Mouse (Mus musculus) midbrain, embryonic 15.5 days (tissue): ENCODE results near the gene Gatad2b. TPM values are rescaled to one million over a fixed set of nuclear protein-coding genes. Genes with fewer than 3 reads are reported as not detected.
A peak's percentile ranks its signal among the peaks of the same experiment; 100 is the strongest.

Experiments
- ATAC-seq: fragments of 200-750 bp; cut with Nextera tagmentation; replicated peaks from 2 replicates; pipeline ENCODE4 v1.8.0; 2017; ENCODE audit warnings: moderate TSS enrichment
- H3K27ac ChIP-seq: fragments of 300-500 bp; sonication (generic); 2 replicates; pipeline ENCODE4 v1.5.1; 2015; ENCODE audit warnings: mild to moderate bottlenecking, inconsistent platforms
- H3K27me3 ChIP-seq: fragments of 300-500 bp; sonication (generic); replicated peaks from 2 replicates; pipeline ENCODE4 v1.6.1; 2015; ENCODE audit warnings: inconsistent platforms
- H3K36me3 ChIP-seq: fragments of 300-500 bp; sonication (generic); replicated peaks from 2 replicates; pipeline ENCODE4 v1.6.1; 2015; ENCODE audit warnings: inconsistent platforms
- H3K4me1 ChIP-seq: fragments of 300-500 bp; sonication (generic); 2 replicates; pipeline ENCODE4 v1.6.1; 2015; ENCODE audit warnings: inconsistent platforms
- H3K4me2 ChIP-seq: fragments of 300-500 bp; sonication (generic); 2 replicates; pipeline ENCODE4 v1.6.1; 2015; ENCODE audit warnings: inconsistent platforms, mild to moderate bottlenecking, moderate library complexity
- H3K4me3 ChIP-seq: fragments of 300-500 bp; sonication (generic); 2 replicates; pipeline ENCODE4 v1.5.1; 2015; ENCODE audit warnings: mild to moderate bottlenecking, inconsistent platforms
- H3K9ac ChIP-seq: fragments of 300-500 bp; sonication (generic); 2 replicates; pipeline ENCODE4 v1.6.1; 2015; ENCODE audit warnings: mild to moderate bottlenecking, inconsistent platforms
- H3K9me3 ChIP-seq: fragments of 300-500 bp; sonication (generic); 2 replicates; pipeline ENCODE4 v1.6.1; 2016; ENCODE audit warnings: inconsistent platforms
- WGBS: fragments of 180-500 bp; shearing (Covaris S2); methylation state at CpG from one replicate; pipeline ENCODE4 v1.1.7; 2015; ENCODE audit warnings: mixed read lengths; 5-methylcytosine and 5-hydroxymethylcytosine counted together
- polyA plus RNA-seq: library from polyadenylated mRNA; unstranded; fragments of >200 nt; fragmentation: Nextera tagmentation; extraction: Ambion mirVana; gene quantifications from 2 replicates; pipeline ENCODE4 v1.2.1, GENCODE M21; 2015

Gene Gatad2b
- polyA plus RNA-seq, 1 experiment from 2014 or later: 14.5 TPM

- 84% methylated on average over 1 of the region's 1 CpGs for WGBS
- Histone ChIP-seq H3K4me1 (peaks cover 23% of the 10 kb centered on the region), H3K9me3 (no peaks in the 10 kb centered on the region), H3K4me3 (no peak overlapping the region), H3K27ac (no peak overlapping the region), H3K36me3 (no peaks in the 10 kb centered on the region), H3K27me3 (no peaks in the 10 kb centered on the region), H3K9ac (no peak overlapping the region), H3K4me2 (no peak overlapping the region)
- no peak for ATAC-seq
Observed at GRCm38 (mm10) chr3:90290602-90291001, 2.4 kb upstream of the Gatad2b start.

GRCm38 (mm10) chr3:90291982-90292344, 1.0 kb upstream of the Gatad2b start:
- H3K36me3 ChIP-seq: no peaks in the 10 kb centered on the region
- peak overlapping the region; percentile 81 for H3K9ac ChIP-seq
- H3K4me1 ChIP-seq: peaks cover 27% of the 10 kb centered on the region
- H3K4me2 ChIP-seq: peak overlapping the region; percentile 68
- H3K9me3 ChIP-seq: no peaks in the 10 kb centered on the region
- peak overlapping the region; percentile 98 for H3K27ac ChIP-seq
- WGBS: 42% methylated on average over 2 of the region's 2 CpGs
- H3K4me3 ChIP-seq: peak overlapping the region; percentile 79
- no peak for ATAC-seq
- no peaks in the 10 kb centered on the region for H3K27me3 ChIP-seq

- no peaks in the 10 kb centered on the region for H3K27me3 ChIP-seq
- peak overlapping the region; percentile 91 for H3K4me2 ChIP-seq
- WGBS: under 1% methylated on average over 42 of the region's 68 CpGs
- H3K27ac ChIP-seq: peak overlapping the region; percentile 93
- no peaks in the 10 kb centered on the region for H3K36me3 ChIP-seq
- peak; percentile 62 for ATAC-seq
- no peaks in the 10 kb centered on the region for H3K9me3 ChIP-seq
- peak overlapping the region; percentile 79 for H3K4me3 ChIP-seq
- H3K4me1 ChIP-seq: peaks cover 37% of the 10 kb centered on the region
- H3K9ac ChIP-seq: peak overlapping the region; percentile 80
Observed at GRCm38 (mm10) chr3:90293352-90294063, 530 bp downstream of the Gatad2b start.

GRCm38 (mm10) chr3:90294064-90294440, 1.1 kb downstream of the Gatad2b start:
- Histone ChIP-seq H3K4me3 (peak overlapping the region; percentile 79), H3K36me3 (no peaks in the 10 kb centered on the region), H3K27me3 (no peaks in the 10 kb centered on the region), H3K4me1 (peaks cover 37% of the 10 kb centered on the region), H3K4me2 (peak overlapping the region; percentile 91), H3K9ac (peak overlapping the region; percentile 80), H3K9me3 (no peaks in the 10 kb centered on the region), H3K27ac (peak overlapping the region; percentile 93)
- 3% methylated on average over 11 of the region's 11 CpGs for WGBS
- no peak for ATAC-seq

GRCm38 (mm10) chr3:90294651-90295050, 1.7 kb downstream of the Gatad2b start:
- no peak for ATAC-seq
- Histone ChIP-seq H3K27ac (no peak overlapping the region), H3K4me3 (peak overlapping the region; percentile 79), H3K9ac (no peak overlapping the region; the same call in 1 of the 2 replicates), H3K27me3 (no peaks in the 10 kb centered on the region), H3K9me3 (no peaks in the 10 kb centered on the region), H3K4me2 (peak overlapping the region; percentile 91), H3K36me3 (no peaks in the 10 kb centered on the region), H3K4me1 (peaks cover 37% of the 10 kb centered on the region)
- 73% methylated on average over 2 of the region's 2 CpGs for WGBS

- Histone ChIP-seq H3K9ac (no peak overlapping the region), H3K36me3 (no peaks in the 10 kb centered on the region), H3K4me3 (no peak overlapping the region), H3K9me3 (no peaks in the 10 kb centered on the region), H3K27ac (no peak overlapping the region), H3K27me3 (no peaks in the 10 kb centered on the region), H3K4me1 (0 out of 2 replicates have a peak, but pooled peaks cover 7% of the 10 kb centered on the region), H3K4me2 (no peak overlapping the region)
- ATAC-seq: no peak
- WGBS: 81% methylated on average over 3 of the region's 3 CpGs
Observed at GRCm38 (mm10) chr3:90305801-90306200, 12.8 kb downstream of the Gatad2b start.

- Histone ChIP-seq H3K27me3 (no peaks in the 10 kb centered on the region), H3K9me3 (no peaks in the 10 kb centered on the region), H3K36me3 (no peaks in the 10 kb centered on the region), H3K27ac (no peak overlapping the region), H3K4me1 (0 out of 2 replicates have a peak, but pooled peaks cover 7% of the 10 kb centered on the region), H3K4me3 (no peak overlapping the region), H3K9ac (no peak overlapping the region), H3K4me2 (no peak overlapping the region)
- ATAC-seq: no peak
Observed at GRCm38 (mm10) chr3:90309589-90309988, 16.6 kb downstream of the Gatad2b start.

- no peaks in the 10 kb centered on the region for H3K9me3 ChIP-seq
- no peak overlapping the region for H3K27ac ChIP-seq
- no peak overlapping the region for H3K9ac ChIP-seq
- H3K36me3 ChIP-seq: no peaks in the 10 kb centered on the region
- H3K4me1 ChIP-seq: no peaks in the 10 kb centered on the region
- H3K27me3 ChIP-seq: no peaks in the 10 kb centered on the region
- no peak overlapping the region for H3K4me3 ChIP-seq
- no peak for ATAC-seq
- H3K4me2 ChIP-seq: no peak overlapping the region
Observed at GRCm38 (mm10) chr3:90313367-90313766, 20.4 kb downstream of the Gatad2b start.

- Histone ChIP-seq H3K27ac (no peak overlapping the region), H3K9me3 (no peaks in the 10 kb centered on the region), H3K36me3 (no peaks in the 10 kb centered on the region), H3K27me3 (no peaks in the 10 kb centered on the region), H3K4me2 (no peak overlapping the region), H3K9ac (no peak overlapping the region), H3K4me3 (no peak overlapping the region), H3K4me1 (no peaks in the 10 kb centered on the region)
- no peak for ATAC-seq
Observed at GRCm38 (mm10) chr3:90314241-90314640, 21.3 kb downstream of the Gatad2b start.

GRCm38 (mm10) chr3:90322289-90322688, 29.3 kb downstream of the Gatad2b start:
- Histone ChIP-seq H3K4me1 (peaks cover 22% of the 10 kb centered on the region), H3K4me3 (peak overlapping the region; percentile 17), H3K4me2 (peak overlapping the region; percentile 43), H3K27me3 (no peaks in the 10 kb centered on the region), H3K36me3 (no peaks in the 10 kb centered on the region), H3K9ac (peak overlapping the region; percentile 44; the same call in 1 of the 2 replicates), H3K27ac (peak overlapping the region; percentile 75), H3K9me3 (no peaks in the 10 kb centered on the region)
- WGBS: 33% methylated on average over 6 of the region's 6 CpGs
- ATAC-seq: peak; percentile 77

- Histone ChIP-seq H3K36me3 (no peaks in the 10 kb centered on the region), H3K27me3 (no peaks in the 10 kb centered on the region), H3K9ac (0 out of 2 replicates have a peak overlapping the region, but pooled peaks have one; percentile 25), H3K4me3 (no peak overlapping the region), H3K4me1 (peaks cover 22% of the 10 kb centered on the region), H3K4me2 (peak overlapping the region; percentile 43), H3K27ac (peak overlapping the region; percentile 75), H3K9me3 (no peaks in the 10 kb centered on the region)
- 6% methylated on average over 5 of the region's 5 CpGs for WGBS
- ATAC-seq: peak; percentile 91
Observed at GRCm38 (mm10) chr3:90323119-90323518, 30.1 kb downstream of the Gatad2b start.

- no peaks in the 10 kb centered on the region for H3K9me3 ChIP-seq
- no peak overlapping the region for H3K4me2 ChIP-seq
- no peak overlapping the region for H3K4me3 ChIP-seq
- H3K27me3 ChIP-seq: no peaks in the 10 kb centered on the region
- 89% methylated on average over 5 of the region's 5 CpGs for WGBS
- no peaks in the 10 kb centered on the region for H3K36me3 ChIP-seq
- no peak overlapping the region for H3K9ac ChIP-seq
- ATAC-seq: no peak
- no peak overlapping the region for H3K27ac ChIP-seq
- H3K4me1 ChIP-seq: peaks cover under 1% of the 10 kb centered on the region; the same call in 1 of the 2 replicates
Observed at GRCm38 (mm10) chr3:90332485-90332884, 39.5 kb downstream of the Gatad2b start.

GRCm38 (mm10) chr3:90335517-90335916, 42.5 kb downstream of the Gatad2b start:
- no peak overlapping the region for H3K9ac ChIP-seq

More at GRCm38 (mm10) chr3:90335517-90335916, 42.5 kb downstream of the Gatad2b start:
- H3K36me3 ChIP-seq: no peaks in the 10 kb centered on the region
- no peak overlapping the region for H3K4me3 ChIP-seq
- no peak for ATAC-seq
- H3K9me3 ChIP-seq: no peaks in the 10 kb centered on the region
- no peaks in the 10 kb centered on the region for H3K27me3 ChIP-seq
- peaks cover 3% of the 10 kb centered on the region; the same call in 1 of the 2 replicates for H3K4me1 ChIP-seq
- H3K27ac ChIP-seq: no peak overlapping the region
- no peak overlapping the region for H3K4me2 ChIP-seq
